Mouse (Mus musculus) MEL (cell line): ENCODE measurements around the gene Zfp748. TPM values are rescaled to one million over a fixed set of nuclear protein-coding genes. Genes with fewer than 3 reads are reported as not detected.

ENCODE experiments used
- DNase-seq: peaks from one replicate; pipeline ENCODE4 v3.0.0; 2011; ENCODE audit warnings: low read depth, low spot score
- H3K27ac ChIP-seq: 2 replicates; pipeline ENCODE4 v1.5.1; 2012; ENCODE audit warnings: low read depth, mild to moderate bottlenecking, control low read depth, low read length, moderate library complexity; ENCODE audit not compliant: control insufficient read depth
- H3K27me3 ChIP-seq, 2 experiments: fragments of 150-350 bp in 1 of 2; sonication (generic) in 1 of 2; 2 replicates each; pipeline ENCODE4 v1.6.1; 2012; ENCODE audit warnings: low read length in 2 of 2, mild to moderate bottlenecking in 2 of 2, improper control_type of control experiment in 1 of 2, moderate library complexity in 1 of 2; ENCODE audit not compliant: insufficient read depth in 2 of 2, control insufficient read depth in 1 of 2
- H3K36me3 ChIP-seq, 2 experiments: 2 replicates each; pipeline ENCODE4 v1.6.1; 2012 to 2014; ENCODE audit warnings: low read length in 2 of 2, improper control_type of control experiment in 1 of 2, inconsistent platforms in 1 of 2, mild to moderate bottlenecking in 1 of 2; ENCODE audit not compliant: insufficient read depth in 2 of 2, control insufficient read depth in 1 of 2
- H3K4me1 ChIP-seq, 2 experiments: fragments of 150-350 bp in 1 of 2; sonication (generic) in 1 of 2; 2 replicates each; pipeline ENCODE4 v1.6.1; 2012; ENCODE audit warnings: low read length in 2 of 2, improper control_type of control experiment in 1 of 2, mild to moderate bottlenecking in 1 of 2; ENCODE audit not compliant: insufficient read depth in 2 of 2, control insufficient read depth in 1 of 2
- H3K4me3 ChIP-seq, 2 experiments: fragments of 150-350 bp in 1 of 2; sonication (generic) in 1 of 2; 2 replicates each; pipeline ENCODE4 v1.5.1; 2012; ENCODE audit warnings: low read depth in 2 of 2, low read length in 2 of 2, mild to moderate bottlenecking in 2 of 2, moderate library complexity in 2 of 2, control low read depth in 1 of 2, improper control_type of control experiment in 1 of 2; ENCODE audit not compliant: control insufficient read depth in 1 of 2, insufficient read depth in 1 of 2
- H3K79me2 ChIP-seq: 2 replicates; pipeline ENCODE4 v1.6.1; 2012; ENCODE audit warnings: mild to moderate bottlenecking, low read length, moderate library complexity; ENCODE audit not compliant: control insufficient read depth, poor library complexity, insufficient read depth
- H3K9ac ChIP-seq: 2 replicates; pipeline ENCODE4 v1.6.1; 2012; ENCODE audit warnings: low read depth, mild to moderate bottlenecking, control low read depth, low read length, moderate library complexity; ENCODE audit not compliant: control insufficient read depth, poor library complexity, severe bottlenecking
- H3K9me3 ChIP-seq: fragments of 150-350 bp; sonication (generic); replicated peaks from 2 replicates; pipeline ENCODE4 v1.6.1; 2012; ENCODE audit warnings: mild to moderate bottlenecking, low read length, improper control_type of control experiment, moderate library complexity; ENCODE audit not compliant: insufficient read depth
- BHLHE40 ChIP-seq: IDR thresholded peaks from 2 replicates; pipeline ENCODE4 v1.6.1; 2012; ENCODE audit warnings: low read depth, mild to moderate bottlenecking, inconsistent platforms, low read length, improper control_type of control experiment, borderline replicate concordance
- CHD1 ChIP-seq: IDR thresholded peaks from 2 replicates; pipeline ENCODE4 v1.6.1; 2012; ENCODE audit warnings: low read depth, mild to moderate bottlenecking, inconsistent platforms, low read length, improper control_type of control experiment
- CHD2 ChIP-seq: IDR thresholded peaks from 2 replicates; pipeline ENCODE4 v1.6.1; 2011; ENCODE audit warnings: low read length, improper control_type of control experiment
- CTCF ChIP-seq, 3 experiments: IDR thresholded peaks in 2 of 3; conservative IDR thresholded peaks in 1 of 3; 2 replicates each; pipeline ENCODE4 v1.5.1; 2011 to 2012; ENCODE audit warnings: low read length in 3 of 3, low read depth in 2 of 3, mild to moderate bottlenecking in 2 of 3, improper control_type of control experiment in 1 of 3, inconsistent platforms in 1 of 3, mixed read lengths in 1 of 3, moderate library complexity in 1 of 3; ENCODE audit not compliant: control insufficient read depth in 1 of 3, insufficient read depth in 1 of 3, poor library complexity in 1 of 3, severe bottlenecking in 1 of 3
- E2F4 ChIP-seq: IDR thresholded peaks from 2 replicates; pipeline ENCODE4 v1.6.1; 2011; ENCODE audit warnings: low read depth, low read length, improper control_type of control experiment, borderline replicate concordance
- ELF1 ChIP-seq: IDR thresholded peaks from 2 replicates; pipeline ENCODE4 v1.6.1; 2014; ENCODE audit warnings: low read depth, mild to moderate bottlenecking, inconsistent platforms, low read length, improper control_type of control experiment, moderate library complexity
- ETS1 ChIP-seq: IDR thresholded peaks from 2 replicates; pipeline ENCODE4 v1.6.1; 2012; ENCODE audit warnings: low read depth, mild to moderate bottlenecking, inconsistent platforms, low read length, improper control_type of control experiment, moderate library complexity
- GATA1 ChIP-seq: IDR thresholded peaks from 2 replicates; pipeline ENCODE4 v1.6.1; 2011; ENCODE audit warnings: low read depth, low read length, improper control_type of control experiment
- HCFC1 ChIP-seq: IDR thresholded peaks from 2 replicates; pipeline ENCODE4 v1.6.1; 2012; ENCODE audit warnings: low read depth, mild to moderate bottlenecking, inconsistent platforms, low read length, improper control_type of control experiment, moderate library complexity
- JUND ChIP-seq: IDR thresholded peaks from 2 replicates; pipeline ENCODE4 v1.6.1; 2011; ENCODE audit warnings: low read depth, mild to moderate bottlenecking, improper control_type of control experiment, low read length
- KAT2A ChIP-seq: conservative IDR thresholded peaks from 2 replicates; pipeline ENCODE4 v1.6.1; 2012; ENCODE audit warnings: low read depth, low read length, improper control_type of control experiment, inconsistent platforms
- MAFK ChIP-seq: IDR thresholded peaks from 2 replicates; pipeline ENCODE4 v1.6.1; 2011; ENCODE audit warnings: low read depth, mild to moderate bottlenecking, low read length, improper control_type of control experiment, borderline replicate concordance
- MAX ChIP-seq: IDR thresholded peaks from 2 replicates; pipeline ENCODE4 v1.6.1; 2011; ENCODE audit warnings: low read length, improper control_type of control experiment
- MAZ ChIP-seq: IDR thresholded peaks from 2 replicates; pipeline ENCODE4 v1.6.1; 2012; ENCODE audit warnings: low read depth, mild to moderate bottlenecking, inconsistent platforms, low read length, improper control_type of control experiment
- MEF2A ChIP-seq: IDR thresholded peaks from 2 replicates; pipeline ENCODE4 v1.6.1; 2014; ENCODE audit warnings: low read depth, mild to moderate bottlenecking, inconsistent platforms, low read length, improper control_type of control experiment; ENCODE audit not compliant: poor library complexity, insufficient replicate concordance, severe bottlenecking; ENCODE audit errors: extremely low read depth
- MXI1 ChIP-seq: IDR thresholded peaks from 2 replicates; pipeline ENCODE4 v1.6.1; 2011; ENCODE audit warnings: mild to moderate bottlenecking, low read depth, low read length, improper control_type of control experiment
- MYB ChIP-seq: IDR thresholded peaks from 2 replicates; pipeline ENCODE4 v1.6.1; 2011; ENCODE audit warnings: mild to moderate bottlenecking, low read depth, low read length, improper control_type of control experiment
- MYC ChIP-seq: IDR thresholded peaks from 2 replicates; pipeline ENCODE4 v1.6.1; 2011; ENCODE audit warnings: low read depth, mild to moderate bottlenecking, low read length, improper control_type of control experiment, moderate library complexity
- NELFE ChIP-seq: IDR thresholded peaks from 2 replicates; pipeline ENCODE4 v1.6.1; 2011; ENCODE audit warnings: low read depth, low read length, improper control_type of control experiment
- NRF1 ChIP-seq: IDR thresholded peaks from 2 replicates; pipeline ENCODE4 v1.6.1; 2014; ENCODE audit warnings: low read depth, mild to moderate bottlenecking, inconsistent platforms, low read length, improper control_type of control experiment, moderate library complexity; ENCODE audit not compliant: poor library complexity, insufficient read depth, severe bottlenecking
- POLR2A ChIP-seq, 2 experiments: IDR thresholded peaks; 2 replicates each; pipeline ENCODE4 v1.6.1; 2011 to 2012; ENCODE audit warnings: low read length in 2 of 2, mild to moderate bottlenecking in 2 of 2, control low read depth in 1 of 2, improper control_type of control experiment in 1 of 2, low read depth in 1 of 2, moderate library complexity in 1 of 2; ENCODE audit not compliant: control insufficient read depth in 1 of 2, insufficient read depth in 1 of 2, poor library complexity in 1 of 2
- POLR2AphosphoS2 ChIP-seq: IDR thresholded peaks from 2 replicates; pipeline ENCODE4 v1.6.1; 2011; ENCODE audit warnings: low read length, improper control_type of control experiment
- POLR2AphosphoS5 ChIP-seq: IDR thresholded peaks from 2 replicates; pipeline ENCODE4 v1.6.1; 2012; ENCODE audit warnings: low read depth, borderline replicate concordance, mild to moderate bottlenecking, inconsistent platforms, low read length, moderate library complexity, mixed read lengths
- RAD21 ChIP-seq: IDR thresholded peaks from 2 replicates; pipeline ENCODE4 v1.6.1; 2011; ENCODE audit warnings: mild to moderate bottlenecking, low read depth, low read length, improper control_type of control experiment
- RCOR1 ChIP-seq: IDR thresholded peaks from 2 replicates; pipeline ENCODE4 v1.6.1; 2012; ENCODE audit warnings: low read depth, mild to moderate bottlenecking, inconsistent platforms, low read length, improper control_type of control experiment
- SIN3A ChIP-seq: IDR thresholded peaks from 2 replicates; pipeline ENCODE4 v1.6.1; 2012; ENCODE audit warnings: low read length, improper control_type of control experiment, inconsistent platforms
- SMC3 ChIP-seq: IDR thresholded peaks from 2 replicates; pipeline ENCODE4 v1.6.1; 2011; ENCODE audit warnings: low read depth, low read length, improper control_type of control experiment
- TAL1 ChIP-seq: IDR thresholded peaks from 2 replicates; pipeline ENCODE4 v1.6.1; 2012; ENCODE audit warnings: mild to moderate bottlenecking, inconsistent platforms, low read length, moderate library complexity, mixed read lengths
- TCF12 ChIP-seq: IDR thresholded peaks from 2 replicates; pipeline ENCODE4 v1.6.1; 2014; ENCODE audit warnings: low read depth, mild to moderate bottlenecking, inconsistent platforms, low read length, improper control_type of control experiment, moderate library complexity
- UBTF ChIP-seq: IDR thresholded peaks from 2 replicates; pipeline ENCODE4 v1.6.1; 2012; ENCODE audit warnings: low read depth, mild to moderate bottlenecking, inconsistent platforms, low read length, improper control_type of control experiment, moderate library complexity, borderline replicate concordance; ENCODE audit not compliant: insufficient read depth
- USF1 ChIP-seq: IDR thresholded peaks from 2 replicates; pipeline ENCODE4 v1.6.1; 2014; ENCODE audit warnings: low read depth, mild to moderate bottlenecking, inconsistent platforms, low read length, improper control_type of control experiment, moderate library complexity
- USF2 ChIP-seq, 2 experiments: IDR thresholded peaks; 2 replicates each; pipeline ENCODE4 v1.6.1; 2011 to 2012; ENCODE audit warnings: improper control_type of control experiment in 2 of 2, low read length in 2 of 2, borderline replicate concordance in 1 of 2, inconsistent platforms in 1 of 2, low read depth in 1 of 2, mild to moderate bottlenecking in 1 of 2; ENCODE audit not compliant: insufficient read depth in 1 of 2
- ZC3H11A ChIP-seq: IDR thresholded peaks from 2 replicates; pipeline ENCODE4 v1.6.1; 2012; ENCODE audit warnings: low read depth, mild to moderate bottlenecking, inconsistent platforms, low read length, improper control_type of control experiment
- ZKSCAN1 ChIP-seq: IDR thresholded peaks from 2 replicates; pipeline ENCODE4 v1.6.1; 2012; ENCODE audit warnings: low read depth, mild to moderate bottlenecking, inconsistent platforms, low read length, improper control_type of control experiment, moderate library complexity
- ZMIZ1 ChIP-seq: IDR thresholded peaks from 2 replicates; pipeline ENCODE4 v1.6.1; 2012; ENCODE audit warnings: low read depth, mild to moderate bottlenecking, inconsistent platforms, low read length, improper control_type of control experiment, moderate library complexity
- ZNF384 ChIP-seq: IDR thresholded peaks from 2 replicates; pipeline ENCODE4 v1.6.1; 2012; ENCODE audit warnings: low read depth, mild to moderate bottlenecking, inconsistent platforms, low read length, improper control_type of control experiment
- polyA plus RNA-seq, 2 experiments: library from polyadenylated mRNA; stranded (reverse) in 1 of 2; unstranded in 1 of 2; fragments of >175 nt in 1 of 2; fragments of >200 nt in 1 of 2; gene quantifications; 2 replicates each; pipeline versions ENCODE4 v1.2.1 to v1.2.4; 2012; ENCODE audit warnings: low replicate concordance in 2 of 2, low read depth in 1 of 2; ENCODE audit not compliant: insufficient read length in 2 of 2, insufficient read depth in 1 of 2, missing spikeins in 1 of 2
- total RNA-seq: library from RNA; depleted of rRNA; stranded (reverse); fragments of 300-350 nt; gene quantifications from 2 replicates; pipeline ENCODE4 v1.2.3, GENCODE M21; 2012

Zfp748 gene
- total and polyA plus RNA-seq, 3 experiments = 4.0 to 4.9 TPM; not detected in 1

DNA sequence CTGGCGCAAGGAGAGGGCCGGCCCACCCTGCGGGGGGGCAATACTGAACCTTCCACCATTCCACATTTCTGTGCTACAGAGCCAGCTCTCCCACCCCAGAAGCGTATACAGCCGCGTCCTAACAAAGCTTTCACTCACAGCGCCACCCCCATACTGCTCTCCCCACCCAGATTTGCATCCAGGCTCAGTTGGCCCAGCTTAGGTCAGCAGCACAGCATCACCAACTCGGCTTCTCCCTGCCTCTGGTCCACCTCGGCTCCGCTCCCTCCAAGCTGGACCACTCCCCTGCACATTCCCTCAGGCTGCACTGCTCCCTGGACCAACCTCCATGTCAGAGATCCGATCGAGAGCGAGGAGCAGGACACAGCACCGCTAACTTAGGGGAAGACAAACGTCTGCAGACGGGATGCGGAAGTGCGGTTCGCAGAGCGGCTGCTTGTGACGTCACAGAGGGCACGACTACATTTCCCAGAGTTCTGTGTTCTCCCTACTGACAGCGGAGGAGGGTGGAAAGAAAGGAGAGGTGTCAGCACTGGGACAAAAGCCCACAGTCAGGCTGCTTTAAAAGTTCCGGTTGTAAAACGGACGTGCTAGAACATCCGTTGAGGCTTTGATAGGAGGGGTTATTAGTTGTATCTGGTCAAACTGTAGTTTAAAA is 27.7 kb downstream of the Zfp748 start, which contains the start of the genes Gm26965 and Zfp87:
Gm26965 (minus strand) TSS at position 399 of the 658 bp plus-strand sequence.
Zfp87 (minus strand) TSS at position 425 of the 658 bp plus-strand sequence.
- H3K36me3 ChIP-seq = peaks cover under 1 to 9% of the 10 kb centered on the region in 2 experiments; a peak in 3 of 4 replicates
- no peaks in the 10 kb centered on the region for H3K27me3 ChIP-seq
- peak within 1 kb of the TSS; percentile 84 for H3K9ac ChIP-seq
- peak within 1 kb of the TSS; percentile 84 to 97 for H3K4me3 ChIP-seq
- peak within 1 kb of the TSS; percentile 59 for H3K27ac ChIP-seq
- peaks cover 21% of the 10 kb centered on the region for H3K79me2 ChIP-seq
- H3K4me1 ChIP-seq = peaks cover 0 to 4% of the 10 kb centered on the region in 2 experiments; a peak in 1 of 4 replicates
- no peaks in the 10 kb centered on the region for H3K9me3 ChIP-seq
- DNase-seq = peak; percentile 98
- TF ChIP-seq MXI1 (peak; percentile 91), KAT2A (peak; percentile 89), SIN3A (peak; percentile 98), JUND (no peak), USF1 (0 out of 2 replicates have a peak, but pooled peaks have one; percentile 18), NRF1 (no peak), ZKSCAN1 (no peak), ZNF384 (no peak), ELF1 (peak; percentile 99), SMC3 (no peak), MEF2A (no peak), POLR2AphosphoS5 (no peak), RCOR1 (no peak), RAD21 (no peak), ZC3H11A (no peak), MAFK (no peak), TCF12 (peak; percentile 62), MAX (peak; percentile 54), MYB (peak; percentile 73), POLR2A (IDR thresholded peaks at IDR 0.05; ENCODE audit: control insufficient read depth in 1 of 2, insufficient read depth in 1 of 2, low read depth in 1 of 2, low read length in 2 of 2, poor library complexity in 1 of 2) (peak; percentile 31 to 94; a peak in 3 of 4 replicates), POLR2AphosphoS2 (peak; percentile 76; the same call in 1 of the 2 replicates), TAL1 (no peak), CTCF (IDR thresholded peaks at IDR 0.05 in 2 of 3, conservative IDR thresholded peaks at IDR 0.05 in 1 of 3; ENCODE audit: control insufficient read depth in 1 of 3, insufficient read depth in 1 of 3, low read depth in 2 of 3, low read length in 3 of 3, poor library complexity in 1 of 3, severe bottlenecking in 1 of 3) (no peak), GATA1 (no peak), USF2 (IDR thresholded peaks at IDR 0.05; ENCODE audit: borderline replicate concordance in 1 of 2, insufficient read depth in 1 of 2, low read depth in 1 of 2, low read length in 2 of 2) (no peak), ETS1 (peak; percentile 73), MYC (no peak; the same call in 1 of the 2 replicates), ZMIZ1 (peak; percentile 71), CHD2 (no peak), NELFE (peak; percentile 70), MAZ (peak; percentile 61; the same call in 1 of the 2 replicates), BHLHE40 (no peak), HCFC1 (peak; percentile 99), E2F4 (no peak), CHD1 (no peak), UBTF (no peak)
